Mouse (Mus musculus): Measurements from ENCODE around the gene Nob1.

DNA sequence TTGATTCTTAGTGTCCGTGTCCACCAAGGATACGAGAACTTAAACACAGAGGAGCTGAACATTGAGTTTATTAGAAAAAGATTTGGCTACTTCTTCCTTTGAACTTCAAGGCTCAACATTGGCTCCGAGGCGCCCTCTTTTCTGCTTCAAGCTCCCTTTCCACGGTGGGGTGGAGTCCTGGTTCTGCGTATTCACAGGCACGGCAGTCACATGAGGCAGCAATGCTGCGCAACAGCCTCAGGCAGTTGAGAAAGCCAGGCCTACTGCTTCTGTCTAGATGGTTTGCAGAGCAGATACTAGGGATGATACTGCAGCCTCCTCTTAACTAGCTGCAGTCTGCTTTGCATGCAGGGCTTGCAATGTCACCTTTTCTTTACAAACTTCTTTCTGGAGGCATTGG lies 12.3 kb downstream of the Nob1 start:
- no peak for TF ChIP-seq CTCF (IDR thresholded peaks at IDR 0.05; ENCODE audit: low read depth)
- TF ChIP-seq EP300 (IDR thresholded peaks at IDR 0.05; ENCODE audit: low read depth): no peak
